Mouse (Mus musculus) naive thymus-derived CD4-positive, alpha-beta T cell, adult 5 months (primary cell): ENCODE results near the gene Ebna1bp2. TPM values are rescaled to one million over a fixed set of nuclear protein-coding genes. Genes with fewer than 3 reads are reported as not detected.

Source experiments
- polyA plus RNA-seq: library from polyadenylated mRNA; unstranded; fragments of 100-300 nt; shearing (Covaris generic); gene quantifications from one replicate; pipeline ENCODE4 v1.2.1, GENCODE M21; 2017

Gene Ebna1bp2
- 125 TPM for polyA plus RNA-seq

GRCm38 (mm10) chr4:118620279-118620966 is at the start of gene Ebna1bp2, which contains the start of gene Cfap57:
Ebna1bp2 (plus strand) TSS chr4:118620799.
Cfap57 (minus strand) TSS chr4:118620777.

GRCm38 (mm10) chr4:118658652-118659051 is 38.1 kb downstream of the Ebna1bp2 start, which contains the start of gene Olfr62:
Olfr62 (plus strand) TSS chr4:118658952.

Other genes starting within 250 kb of the Ebna1bp2 start
- 14.5 TPM for gene Szt2, start 211.5 kb upstream of the Ebna1bp2 start, polyA plus RNA-seq
- gene Med8, start 211.5 kb upstream of the Ebna1bp2 start, polyA plus RNA-seq, result 42.6 TPM
- 66.7 TPM for gene Elovl1, start 192.7 kb upstream of the Ebna1bp2 start, polyA plus RNA-seq
- 9.7 TPM for gene Cdc20, start 183.4 kb upstream of the Ebna1bp2 start, polyA plus RNA-seq
- not detected for gene Mpl, start 163.3 kb upstream of the Ebna1bp2 start, polyA plus RNA-seq
- gene Tie1, start 130.7 kb upstream of the Ebna1bp2 start, polyA plus RNA-seq, result not detected
- gene 2610528J11Rik, start 93.8 kb upstream of the Ebna1bp2 start, polyA plus RNA-seq, result not detected
- not detected for gene Tmem125, start 76.8 kb upstream of the Ebna1bp2 start, polyA plus RNA-seq
- not detected for gene Cfap57, start within 50 bp of the Ebna1bp2 start, polyA plus RNA-seq
- not detected for gene Olfr62, start 38.2 kb downstream of the Ebna1bp2 start, polyA plus RNA-seq
- not detected for gene Olfr1342, start 72.0 kb downstream of the Ebna1bp2 start, polyA plus RNA-seq
- gene Olfr1341, start 82.7 kb downstream of the Ebna1bp2 start, polyA plus RNA-seq, result 0.12 TPM
- gene Olfr1340, start 99.3 kb downstream of the Ebna1bp2 start, polyA plus RNA-seq, result not detected
- not detected for gene Olfr1339, start 111.4 kb downstream of the Ebna1bp2 start, polyA plus RNA-seq
- gene Olfr1338, start 137.9 kb downstream of the Ebna1bp2 start, polyA plus RNA-seq, result not detected
- not detected for gene Olfr1337, start 161.8 kb downstream of the Ebna1bp2 start, polyA plus RNA-seq
- gene Olfr1335, start 189.1 kb downstream of the Ebna1bp2 start, polyA plus RNA-seq, result not detected
- gene Olfr1333, start 215.5 kb downstream of the Ebna1bp2 start, polyA plus RNA-seq, result not detected
- gene Olfr1331, start 243.8 kb downstream of the Ebna1bp2 start, polyA plus RNA-seq, result not detected